Mouse (Mus musculus): ENCODE measurements at regions not wholly inside any gene's neighbourhood (a gene's known extent, or its start where the extent isn't known, plus 50 kb on each side); places are given as distances from the start of the nearest gene placed in this dataset.

DNA sequence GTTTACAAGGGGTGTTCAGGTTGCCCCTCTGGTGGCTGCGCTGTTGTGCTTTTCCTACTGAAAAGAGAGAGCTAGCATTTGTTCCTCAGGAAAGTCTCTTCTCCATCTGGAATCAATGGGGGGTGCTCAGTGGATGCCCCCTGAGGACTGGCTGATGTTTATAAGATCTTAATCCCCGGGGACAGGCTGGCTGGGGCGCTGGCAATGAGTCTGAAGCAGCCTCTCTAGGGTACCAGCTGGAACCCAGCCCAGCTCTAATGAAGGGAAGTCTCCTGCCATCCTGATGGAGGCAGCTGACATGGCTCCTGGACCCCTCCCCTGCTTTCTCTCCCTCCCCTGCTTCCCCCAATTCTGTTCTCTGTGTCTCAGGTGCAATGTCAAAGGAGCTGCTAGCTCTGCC, 575.6 kb upstream of the 3110018I06Rik start:
- DNase-seq, result no peak

DNA sequence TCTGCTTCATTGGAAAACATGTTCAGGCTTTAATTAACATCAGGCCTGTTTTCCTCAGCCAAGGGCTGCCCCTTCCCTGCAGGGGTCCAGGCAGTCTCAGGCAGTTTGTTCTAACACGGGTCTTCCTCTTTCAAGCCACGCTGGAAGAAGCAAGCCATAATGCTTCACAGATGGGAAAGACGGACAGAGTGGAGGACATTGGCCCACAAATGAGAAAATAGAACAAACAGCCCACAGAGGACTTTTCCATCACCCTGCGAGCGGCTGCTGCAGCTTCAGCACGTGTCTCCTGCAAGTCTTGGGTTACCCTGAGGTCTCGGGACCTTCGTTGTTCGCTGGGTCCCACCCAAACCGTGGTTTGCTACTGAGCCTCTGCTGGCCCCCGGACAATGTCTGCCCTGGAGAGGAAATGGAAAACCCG, 565.9 kb upstream of the 3110018I06Rik start:
- no peak for DNase-seq

DNA sequence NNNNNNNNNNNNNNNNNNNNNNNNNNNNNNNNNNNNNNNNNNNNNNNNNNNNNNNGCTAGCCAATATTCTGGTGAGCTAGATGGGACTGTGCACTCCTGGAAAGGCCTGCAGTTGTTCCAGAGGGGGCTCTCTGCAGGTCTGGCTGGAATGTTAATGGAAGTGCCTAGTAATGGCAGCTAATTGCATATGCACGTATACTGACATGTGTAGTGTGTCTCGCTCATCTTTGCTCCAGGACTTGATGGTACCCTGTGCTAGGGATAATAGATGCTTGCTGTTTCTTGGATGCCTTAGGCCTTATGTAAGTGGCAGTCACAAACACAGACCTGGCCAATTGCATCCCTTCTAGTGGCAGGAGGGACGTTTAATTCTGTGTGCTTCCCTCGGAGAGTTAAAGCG, 560.0 kb upstream of the 3110018I06Rik start:
- no peak for DNase-seq

DNA sequence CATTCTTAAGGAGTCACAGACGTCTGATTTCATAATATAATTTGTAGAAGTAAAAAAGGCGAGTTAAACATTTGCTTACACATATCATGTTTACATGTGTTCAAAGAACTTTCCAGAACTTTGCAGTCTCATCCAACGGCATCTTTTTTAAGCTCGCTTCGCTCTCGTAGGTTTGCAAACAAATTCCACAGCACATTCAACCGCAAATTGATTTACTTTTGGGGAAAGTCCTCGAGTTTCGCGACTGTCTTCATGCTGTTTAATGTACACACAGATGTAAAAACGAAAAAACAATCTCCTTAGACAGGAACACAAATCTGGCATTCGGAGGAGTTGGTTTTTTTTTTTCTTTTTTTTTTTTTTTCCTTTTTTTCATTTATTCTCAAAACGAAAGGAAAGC, 559.3 kb upstream of the 3110018I06Rik start:
- DNase-seq, result no peak

DNA sequence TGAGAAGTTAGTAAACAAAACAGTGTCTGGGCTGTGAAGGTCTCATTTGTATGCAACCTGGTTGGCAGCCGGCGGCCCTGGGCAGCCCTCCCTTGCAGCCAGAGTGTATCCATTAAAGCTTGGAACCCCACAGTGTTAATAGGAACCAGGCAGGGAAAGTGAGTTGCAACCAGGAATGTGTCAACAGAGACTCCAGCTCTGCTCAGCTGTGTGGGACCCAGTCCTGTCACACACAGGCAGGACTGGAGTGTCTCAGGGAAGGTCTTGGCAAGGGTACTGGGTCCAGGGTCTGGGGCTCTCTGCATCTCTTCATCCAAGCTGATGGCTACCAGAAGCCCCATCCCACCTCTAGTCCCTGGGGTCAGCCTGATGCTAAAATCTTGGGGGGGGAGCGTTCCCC, 556.8 kb upstream of the 3110018I06Rik start:
- no peak for DNase-seq

DNA sequence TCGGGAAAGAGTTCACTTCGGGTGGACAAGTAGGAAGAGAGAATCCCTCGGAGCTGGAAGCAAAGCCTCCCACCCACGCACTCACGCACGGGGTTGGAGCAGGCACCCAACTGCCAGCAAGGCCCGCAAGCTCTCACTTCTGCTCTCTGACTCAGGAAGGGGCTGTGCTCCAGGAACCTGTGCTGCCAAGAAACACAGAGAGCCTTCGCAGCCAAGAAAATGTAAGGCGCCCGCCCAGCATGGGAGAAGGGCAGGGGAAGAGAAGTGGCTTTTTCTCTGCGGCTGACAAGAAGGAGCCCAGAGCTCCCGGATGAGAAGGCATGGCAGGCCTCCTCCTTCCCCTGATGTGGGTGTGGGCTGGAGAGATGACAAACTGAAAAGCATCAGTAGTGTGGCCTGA, 549.1 kb upstream of the 3110018I06Rik start:
- peak in 1 of 2 experiments; percentile 37 for DNase-seq

DNA sequence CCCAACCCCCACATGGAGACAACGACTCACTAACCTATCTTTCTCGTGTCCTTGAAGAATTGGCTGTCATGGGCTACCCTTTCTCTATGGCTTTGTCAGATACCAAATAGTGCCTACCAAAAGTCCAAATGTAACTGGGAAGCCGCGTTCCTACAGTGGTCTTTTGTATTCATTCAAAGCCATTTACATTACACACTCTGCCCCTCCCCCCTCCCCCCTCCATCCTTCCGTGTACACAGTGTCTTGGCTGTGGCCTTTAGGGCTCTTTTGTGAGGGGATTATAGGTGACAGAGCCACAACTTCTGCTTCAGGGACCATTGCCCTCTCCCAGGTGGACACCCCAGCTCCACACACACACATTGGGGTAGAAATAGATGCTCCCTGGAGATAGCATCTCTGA, 544.6 kb upstream of the 3110018I06Rik start:
- DNase-seq, result no peak

DNA sequence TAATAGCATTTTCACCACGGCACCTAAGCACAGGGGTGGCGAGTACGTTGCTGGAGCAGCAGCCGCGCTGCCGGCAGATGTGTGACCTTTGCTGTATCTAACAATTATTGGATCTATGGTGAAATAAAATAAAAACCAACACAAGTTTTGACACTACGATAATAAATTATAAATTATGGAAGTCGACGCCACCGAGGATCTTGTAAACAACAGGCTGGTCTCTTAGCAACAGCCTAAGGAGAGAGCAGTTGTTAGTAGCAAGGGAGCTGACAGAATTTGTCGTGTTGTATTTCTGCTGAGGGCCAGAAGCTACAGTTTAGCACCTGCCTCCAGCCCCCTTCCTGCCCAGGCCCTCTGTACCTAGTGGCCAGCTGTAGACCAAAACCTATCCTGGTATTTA, 535.8 kb upstream of the 3110018I06Rik start:
- no peak for DNase-seq

DNA sequence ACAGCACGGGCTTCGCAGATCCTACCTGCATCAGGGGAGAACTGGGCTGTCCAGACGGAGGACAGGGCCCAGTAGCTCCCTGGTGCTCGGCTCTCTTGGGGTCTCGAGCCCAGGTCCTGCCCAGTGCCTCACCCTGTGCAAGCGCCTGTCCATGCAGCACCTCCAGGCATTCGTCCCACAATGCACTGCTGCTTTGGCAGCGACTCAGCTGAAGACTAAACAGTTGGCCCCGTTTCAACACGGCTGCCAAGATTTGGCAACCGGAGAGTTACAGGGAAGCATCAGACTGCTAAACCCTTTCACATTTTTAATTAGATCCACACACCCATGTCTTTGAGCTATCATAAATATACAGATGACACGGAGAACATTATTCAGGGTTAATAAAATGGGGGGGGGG, 532.7 kb upstream of the 3110018I06Rik start:
- DNase-seq, result peak; percentile 73 to 75

DNA sequence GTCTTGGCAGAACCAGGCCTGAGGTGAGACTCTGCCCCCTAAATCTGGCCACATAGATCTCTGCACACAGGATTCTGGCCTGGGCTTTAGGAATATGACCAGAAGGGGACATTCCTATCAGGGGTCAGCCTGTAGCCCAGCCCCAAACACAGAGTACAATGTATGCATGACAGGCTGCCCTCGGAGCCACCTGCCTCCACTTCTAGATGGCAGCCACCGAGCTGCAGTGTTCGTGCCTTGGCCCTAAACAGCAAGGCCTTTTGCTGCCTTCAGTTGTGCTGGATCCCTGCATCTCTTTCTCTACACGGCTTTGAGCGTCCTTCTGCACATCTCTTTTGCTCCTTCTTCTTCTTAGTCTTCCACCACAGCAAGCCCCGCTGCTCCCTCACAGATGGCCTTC, 532.2 kb upstream of the 3110018I06Rik start:
- no peak for DNase-seq

DNA sequence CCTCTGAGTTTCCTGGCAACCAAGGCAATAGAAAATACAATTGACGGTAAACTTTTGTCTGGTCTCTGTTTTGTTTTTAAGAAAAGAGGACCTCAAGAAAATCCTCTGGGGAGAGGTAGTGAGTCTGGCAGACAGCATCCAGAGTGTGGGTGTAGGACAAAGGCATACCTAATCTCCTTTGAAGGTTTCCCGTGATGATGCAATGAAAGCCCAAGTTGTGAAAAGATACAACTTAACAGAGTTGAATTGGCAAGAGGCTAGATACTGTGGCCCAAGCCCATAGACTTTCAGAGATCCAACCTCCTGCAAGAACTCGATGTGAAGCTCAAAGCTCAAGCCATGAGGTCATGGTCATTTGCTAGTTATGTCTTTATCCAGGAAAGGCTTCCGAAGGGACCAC, 526.4 kb upstream of the 3110018I06Rik start:
- no peak for DNase-seq

DNA sequence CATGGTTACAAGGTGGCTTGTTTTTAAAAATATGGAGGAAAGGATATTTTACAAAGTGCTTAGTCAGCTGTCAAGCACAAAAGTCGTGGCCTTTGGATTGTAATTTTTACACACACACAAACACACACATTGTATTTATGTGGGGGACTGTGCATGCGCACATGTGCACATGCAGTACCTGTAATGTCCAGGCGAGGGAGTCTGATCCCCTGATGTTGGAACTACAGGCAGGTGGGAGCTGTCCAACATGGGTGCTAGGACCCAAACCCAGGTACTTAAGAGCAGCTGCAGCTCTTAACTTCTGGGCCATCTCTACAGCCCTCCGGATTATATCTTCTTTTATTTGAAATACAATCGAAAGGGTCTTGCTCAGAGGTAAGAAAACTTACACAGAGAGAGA, 524.7 kb upstream of the 3110018I06Rik start:
- no peak for DNase-seq

DNA sequence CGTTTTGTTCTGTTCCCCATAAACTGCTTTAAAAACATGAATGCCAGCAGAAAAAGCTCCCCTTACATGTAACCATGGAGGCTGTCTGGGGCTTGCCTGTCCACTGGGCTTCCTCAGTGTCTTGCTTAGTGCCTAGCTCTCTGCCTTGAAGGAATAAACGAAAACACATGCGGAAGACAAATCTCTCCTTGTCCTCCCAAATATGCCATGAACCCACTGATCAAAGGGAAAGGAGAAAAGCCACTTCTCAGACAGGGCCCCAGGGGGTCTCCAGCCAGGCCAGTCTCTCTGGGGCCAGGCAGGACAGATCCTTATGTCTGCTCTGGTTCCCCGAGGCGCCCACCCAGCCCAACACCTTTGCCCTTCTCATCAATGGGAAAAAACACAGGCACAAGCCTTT, 518.6 kb upstream of the 3110018I06Rik start:
- DNase-seq, result no peak

DNA sequence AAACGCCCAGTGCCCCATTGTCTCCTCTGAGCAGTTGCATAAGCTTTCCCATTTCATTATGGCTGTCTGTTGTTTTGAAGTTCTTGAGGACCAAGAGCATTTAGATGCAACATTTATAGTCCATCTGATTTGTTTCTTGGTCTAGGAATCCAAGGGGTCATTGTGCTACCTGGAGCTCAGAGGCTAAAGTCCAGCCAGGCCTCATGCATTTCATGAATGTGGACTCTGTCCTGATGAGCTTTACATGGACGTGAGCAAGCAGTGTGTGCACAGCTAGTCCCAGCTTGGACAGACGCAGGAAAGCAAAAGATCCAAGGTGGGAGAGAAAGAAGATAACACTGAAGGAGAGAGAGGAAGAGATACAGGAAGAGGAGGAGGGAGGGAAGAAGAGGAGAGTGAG, 496.0 kb upstream of the 3110018I06Rik start:
- DNase-seq, result no peak

DNA sequence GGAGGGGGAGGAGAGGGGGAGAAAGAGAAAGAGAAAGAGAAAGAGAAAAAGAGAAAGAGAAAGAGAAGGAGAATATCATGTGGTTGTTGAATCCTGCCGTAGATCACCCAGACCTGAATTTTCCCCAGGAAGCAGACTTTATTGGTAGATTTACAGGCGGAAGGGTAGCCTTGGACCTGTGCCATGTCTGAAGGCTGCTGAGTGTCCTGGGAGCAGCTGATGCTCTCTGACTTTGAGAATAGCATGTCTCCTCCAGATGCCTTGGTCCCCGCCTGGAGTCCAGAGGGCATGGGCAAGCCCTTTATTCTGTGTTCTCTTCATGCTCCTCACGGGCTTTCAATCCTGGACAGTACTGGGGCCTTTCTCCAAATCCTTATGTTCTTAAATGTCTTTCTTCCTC, 495.4 kb upstream of the 3110018I06Rik start:
- no peak for DNase-seq

DNA sequence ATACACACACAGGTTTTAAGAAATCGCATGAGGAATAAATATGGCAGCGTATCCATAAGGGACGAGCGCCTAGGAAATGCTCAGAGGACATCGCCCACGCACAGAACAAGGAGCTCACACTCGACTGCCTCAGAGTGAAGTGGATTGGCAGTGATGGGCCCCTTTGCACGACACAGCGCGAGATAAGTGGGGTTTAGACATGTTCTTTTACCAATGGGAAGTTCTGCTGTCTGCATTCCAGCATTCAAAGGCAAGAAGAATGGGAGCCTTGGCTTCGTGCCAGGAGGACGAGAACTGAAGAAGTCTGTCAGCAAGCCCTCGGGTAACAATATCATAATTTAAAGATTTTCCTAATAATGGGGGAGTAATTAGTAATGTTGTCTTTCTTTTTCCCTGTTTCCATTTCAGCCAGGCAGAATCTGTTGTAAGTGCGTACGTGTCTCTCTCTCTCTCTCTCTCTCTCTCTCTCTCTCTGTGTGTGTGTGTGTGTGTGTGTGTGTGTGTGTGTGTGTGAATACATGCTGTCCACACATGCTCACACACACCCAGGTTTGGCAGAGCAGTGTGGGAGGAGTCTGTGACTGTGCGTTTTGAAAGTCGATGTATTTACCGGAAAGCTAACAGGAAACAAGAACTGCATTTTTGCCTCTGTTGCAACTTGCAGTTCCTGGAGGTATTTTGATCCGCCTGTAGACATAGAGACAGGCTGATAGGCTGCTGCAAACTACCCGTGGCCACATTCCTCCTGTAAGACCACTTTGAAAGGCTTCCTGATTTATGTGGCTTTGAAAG, 477.2 kb upstream of the 3110018I06Rik start:
- DNase-seq, result peak in 1 of 2 experiments; percentile 1

DNA sequence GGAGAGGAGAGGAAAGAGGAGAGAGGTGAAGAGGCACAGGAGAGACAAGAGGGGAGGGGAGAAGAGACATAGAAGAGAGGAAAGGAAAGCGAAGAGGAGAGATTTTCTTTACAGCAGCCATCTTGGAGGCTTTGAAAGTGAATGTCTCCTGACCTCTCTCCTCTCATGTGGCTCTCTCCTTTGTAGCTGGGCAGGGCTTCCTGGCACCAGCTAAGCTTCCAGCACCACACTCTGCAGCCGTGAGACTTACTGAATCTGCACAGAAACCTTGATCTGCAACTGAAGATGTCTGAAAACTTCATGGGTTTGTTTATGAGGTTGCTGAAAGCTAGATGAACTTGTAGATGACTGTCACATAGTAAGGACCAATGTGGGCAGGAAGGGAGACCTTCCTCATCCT, 471.6 kb upstream of the 3110018I06Rik start:
- no peak for DNase-seq

DNA sequence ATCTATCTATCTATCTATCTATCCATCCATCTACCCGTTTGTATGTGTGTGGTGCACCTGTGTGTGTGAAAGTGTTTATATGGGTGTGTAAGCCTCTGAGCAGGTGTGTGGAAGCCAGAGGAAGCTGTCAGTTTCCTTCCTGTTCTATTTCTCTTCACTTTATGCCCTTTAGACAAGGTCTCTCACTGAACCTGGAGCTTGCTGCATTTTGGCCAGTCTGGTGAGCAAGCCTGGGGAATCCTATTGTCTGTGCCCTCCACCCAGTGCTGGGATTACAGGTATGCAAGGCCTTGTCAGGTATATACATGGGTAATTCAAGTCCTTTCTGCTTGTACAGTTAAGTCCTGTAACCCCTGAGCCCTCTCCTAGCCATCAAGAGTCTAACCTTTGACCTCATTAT, 466.6 kb upstream of the 3110018I06Rik start:
- no peak for DNase-seq

DNA sequence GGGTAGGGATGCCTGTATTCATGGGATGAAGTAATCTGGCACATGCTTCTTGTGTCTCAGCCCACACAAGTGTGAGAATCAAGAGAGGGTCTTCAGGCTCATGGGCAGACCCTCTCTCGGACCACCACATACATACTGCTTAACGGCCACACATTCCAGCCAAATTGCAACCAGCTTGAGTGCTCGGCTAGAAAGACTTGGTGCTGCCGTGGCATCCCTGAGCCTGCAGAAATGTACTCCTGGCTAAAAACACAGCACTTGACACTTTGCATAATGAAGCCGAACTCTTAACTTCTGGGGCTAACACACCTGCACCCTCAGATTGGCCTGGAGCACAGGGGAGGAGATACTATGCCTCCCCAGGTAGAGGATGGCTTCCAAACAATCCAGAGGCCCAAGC, 461.6 kb upstream of the 3110018I06Rik start:
- no peak for DNase-seq

DNA sequence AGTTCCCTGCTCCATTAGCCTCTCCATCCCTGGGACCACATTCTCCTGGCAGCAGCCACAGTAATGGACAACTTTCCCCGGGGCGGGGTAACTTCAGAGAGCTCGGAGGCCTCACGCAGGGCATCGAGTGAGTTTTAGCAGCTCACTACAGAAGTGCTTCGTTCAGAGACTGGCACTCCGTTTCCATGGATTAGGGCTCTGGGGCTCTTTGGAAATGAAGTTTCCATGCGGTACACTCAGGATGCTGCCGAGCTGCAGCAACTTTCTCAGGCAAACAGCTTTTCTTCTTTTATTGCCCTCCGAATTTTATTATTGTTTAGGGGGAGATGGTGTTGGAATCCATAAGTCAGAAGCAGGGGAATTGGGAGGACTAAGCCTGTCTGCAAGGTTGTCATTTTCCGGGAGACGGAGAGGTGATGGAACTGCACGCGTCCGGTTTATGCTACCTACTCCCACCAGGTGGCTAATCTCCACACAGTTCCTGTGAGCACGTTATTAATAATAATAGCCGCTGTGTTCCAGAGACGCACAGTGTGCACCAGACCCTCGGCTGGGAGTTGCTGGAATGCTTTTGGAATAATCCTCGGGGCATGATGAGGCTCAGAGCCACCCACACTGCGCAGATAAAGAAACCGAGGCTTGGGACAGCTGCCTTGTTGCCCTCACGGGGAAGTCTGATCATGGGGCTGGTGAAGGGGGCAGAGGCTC, 460.4 kb upstream of the 3110018I06Rik start:
- no peak for DNase-seq

DNA sequence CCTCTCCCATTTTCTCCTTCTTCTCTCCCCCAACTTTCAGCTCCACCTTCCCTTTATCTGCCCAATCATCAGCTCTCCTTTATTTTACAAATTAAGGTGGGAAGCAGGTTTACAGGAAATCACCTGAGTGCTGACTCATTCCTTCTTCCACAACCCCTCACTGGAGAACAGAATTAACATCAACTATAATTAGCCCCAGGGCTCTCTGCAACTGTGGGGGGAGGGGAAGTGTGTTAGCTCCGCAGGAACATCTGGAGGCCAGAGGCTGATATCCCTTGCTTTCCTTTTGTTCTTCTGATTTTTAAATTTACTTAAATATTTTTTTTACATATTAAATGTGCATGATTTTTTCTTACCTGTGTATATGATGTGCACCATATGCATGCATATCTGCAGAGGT, 459.4 kb upstream of the 3110018I06Rik start:
- no peak for DNase-seq

DNA sequence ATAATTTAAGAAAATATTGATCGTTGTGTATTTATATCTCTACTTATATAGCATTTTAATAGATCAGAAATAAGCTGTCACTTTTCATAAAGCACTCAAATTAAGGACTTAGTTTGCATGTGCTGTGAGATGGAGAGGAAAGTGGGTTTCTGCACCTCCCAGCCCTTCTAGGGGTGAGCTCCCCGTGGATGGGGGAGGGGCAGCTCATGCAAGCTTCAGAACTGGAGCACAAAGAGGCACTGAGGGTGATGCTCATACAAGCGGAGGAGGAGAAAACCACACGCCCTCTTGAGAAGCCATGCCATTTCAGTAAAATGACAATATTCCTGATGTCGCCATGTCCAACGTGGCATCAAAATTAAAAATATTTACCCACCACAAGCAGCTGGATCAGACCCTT, 452.1 kb upstream of the 3110018I06Rik start:
- no peak for DNase-seq

DNA sequence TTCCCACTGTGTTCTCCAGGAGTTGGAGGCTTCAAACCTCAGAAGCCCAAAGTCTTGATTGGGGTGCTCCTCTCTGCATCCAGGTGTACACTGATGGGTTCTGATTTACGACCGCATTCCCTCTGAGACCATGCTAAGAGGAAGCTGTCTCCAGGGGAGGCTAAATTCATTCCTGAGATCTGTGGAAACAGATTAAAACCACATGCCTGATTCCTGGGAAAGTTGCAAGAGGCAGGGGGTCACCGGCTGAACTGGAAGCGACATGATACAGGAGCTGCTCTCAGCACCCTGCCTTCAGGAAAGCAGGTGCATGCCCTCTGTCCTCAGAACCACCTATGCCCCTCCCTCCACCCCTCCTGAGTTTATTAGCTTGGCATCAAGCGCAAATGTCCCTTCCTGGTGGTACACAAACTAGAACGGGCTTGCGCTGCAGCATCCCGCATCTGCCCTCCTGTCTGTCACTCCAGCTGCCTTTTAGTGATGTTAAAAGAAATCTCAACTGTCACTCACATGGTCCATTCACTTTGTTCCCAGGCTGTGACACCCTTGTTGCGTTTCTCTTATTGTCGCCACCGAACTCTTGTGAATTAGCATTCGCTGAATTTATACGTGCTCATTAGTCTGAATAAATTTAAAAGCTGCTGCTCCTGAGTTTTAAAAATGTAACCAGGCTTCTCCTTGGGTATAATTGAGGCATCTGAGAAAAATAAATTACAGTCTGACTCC, 446.3 kb upstream of the 3110018I06Rik start:
- DNase-seq, result no peak

DNA sequence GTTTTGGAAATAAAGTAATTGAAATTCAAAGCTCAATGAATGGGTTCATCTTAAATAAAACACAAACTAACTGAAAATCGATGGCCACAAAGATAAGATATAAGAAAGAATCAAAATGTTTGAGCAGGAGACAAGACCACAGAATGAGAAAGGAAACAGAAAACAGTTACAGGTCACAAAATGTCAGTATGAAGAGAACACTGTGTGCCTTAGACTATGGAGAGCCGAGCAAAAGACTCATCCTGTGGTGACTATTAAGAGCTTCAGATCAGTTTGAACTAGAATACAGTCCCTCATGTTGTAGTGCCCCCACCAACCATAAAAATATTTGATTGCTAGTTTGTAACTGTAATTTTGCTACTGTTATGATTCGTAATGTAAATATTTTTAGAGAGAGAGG, 441.9 kb upstream of the 3110018I06Rik start:
- no peak for DNase-seq

Data from layer of hippocampus, postnatal 36 days (tissue).